Mouse (Mus musculus) cerebellum, adult 11 months (tissue): Measurements from ENCODE around the gene Aco2.

Experiments used
- DNase-seq: peaks from one replicate; pipeline ENCODE4 v3.0.0; 2022

Aco2 gene

GRCm38 (mm10) chr15:81924933-81925332 is 52.8 kb downstream of the Aco2 start:
- DNase-seq = no peak

- peak; percentile 92 for DNase-seq
Measured at GRCm38 (mm10) chr15:81925760-81926445, 53.8 kb downstream of the Aco2 start, which contains the start of gene Polr3h. Polr3h (minus strand) TSS chr15:81926240.

- no peak for DNase-seq
Measured at GRCm38 (mm10) chr15:81926446-81926822, 54.3 kb downstream of the Aco2 start.

- DNase-seq = no peak
Measured at GRCm38 (mm10) chr15:81927741-81928140, 55.6 kb downstream of the Aco2 start.

GRCm38 (mm10) chr15:81928277-81928676 is 56.2 kb downstream of the Aco2 start:
- no peak for DNase-seq

- no peak for DNase-seq
Measured at GRCm38 (mm10) chr15:81932951-81933470, 60.9 kb downstream of the Aco2 start.

GRCm38 (mm10) chr15:81933986-81934385 is 61.9 kb downstream of the Aco2 start:
- no peak for DNase-seq

GRCm38 (mm10) chr15:81935869-81936637 is 63.9 kb downstream of the Aco2 start:
- DNase-seq = no peak

- peak; percentile 57 for DNase-seq
Measured at GRCm38 (mm10) chr15:81936679-81937078, 64.6 kb downstream of the Aco2 start, which contains the start of gene Csdc2. Csdc2 (plus strand) TSS chr15:81936759.

GRCm38 (mm10) chr15:81937098-81937972 is 65.2 kb downstream of the Aco2 start:
- DNase-seq = peak; percentile 50

GRCm38 (mm10) chr15:81938246-81938645 is 66.1 kb downstream of the Aco2 start:
- DNase-seq = peak; percentile 71

GRCm38 (mm10) chr15:81939157-81939715 is 67.1 kb downstream of the Aco2 start:
- no peak for DNase-seq

GRCm38 (mm10) chr15:81939774-81940173 is 67.7 kb downstream of the Aco2 start:
- DNase-seq = no peak

GRCm38 (mm10) chr15:81940219-81940618 is 68.1 kb downstream of the Aco2 start:
- DNase-seq = no peak

- no peak for DNase-seq
Measured at GRCm38 (mm10) chr15:81941010-81941409, 68.9 kb downstream of the Aco2 start.

- no peak for DNase-seq
Measured at GRCm38 (mm10) chr15:81943176-81943749, 71.2 kb downstream of the Aco2 start.

- DNase-seq = no peak
Measured at GRCm38 (mm10) chr15:81949076-81949475, 77.0 kb downstream of the Aco2 start.

- no peak for DNase-seq
Measured at GRCm38 (mm10) chr15:81949476-81950131, 77.5 kb downstream of the Aco2 start.

GRCm38 (mm10) chr15:81950716-81951115 is 78.6 kb downstream of the Aco2 start:
- no peak for DNase-seq

GRCm38 (mm10) chr15:81951159-81951558 is 79.0 kb downstream of the Aco2 start:
- no peak for DNase-seq

GRCm38 (mm10) chr15:81952310-81952709 is 80.2 kb downstream of the Aco2 start:
- no peak for DNase-seq

GRCm38 (mm10) chr15:81954151-81954583 is 82.1 kb downstream of the Aco2 start:
- DNase-seq = peak; percentile 52
